Mouse (Mus musculus): ENCODE measurements at regions not wholly inside any gene's neighbourhood (a gene's known extent, or its start where the extent isn't known, plus 50 kb on each side); places are given as distances from the start of the nearest gene placed in this dataset.
"Not testable (repeated sequence)": the region's sequence is repeated elsewhere in the genome, so short reads cannot be mapped to it uniquely, and the experiment has no call there.

DNA sequence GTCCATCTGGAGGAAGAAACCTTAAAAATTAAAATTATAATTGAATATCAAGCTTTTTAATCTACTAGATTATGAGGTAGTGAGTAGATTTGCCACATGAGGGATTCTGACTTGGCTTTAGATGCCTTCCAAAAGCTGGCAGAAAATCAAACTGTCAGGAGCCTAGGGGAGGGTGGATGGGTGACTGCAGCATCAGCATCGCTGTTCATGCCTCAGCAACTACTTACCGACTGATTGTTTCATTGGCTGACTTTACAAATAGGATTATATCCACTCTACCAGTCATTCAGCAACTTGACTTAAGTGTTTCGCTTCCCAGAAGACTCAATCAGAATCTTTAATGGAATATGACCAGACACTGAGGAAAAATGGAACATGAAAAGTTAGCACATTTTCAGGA is 279.6 kb upstream of the Ell2 start:
- Histone ChIP-seq H3K27ac (no peak overlapping the region), H3K4me3 (no peak overlapping the region)
- no peak for DNase-seq
- intact Hi-C loops (cut with DNase I), result no loop called here
- TF ChIP-seq CTCF (IDR thresholded peaks at IDR 0.05), result no peak

DNA sequence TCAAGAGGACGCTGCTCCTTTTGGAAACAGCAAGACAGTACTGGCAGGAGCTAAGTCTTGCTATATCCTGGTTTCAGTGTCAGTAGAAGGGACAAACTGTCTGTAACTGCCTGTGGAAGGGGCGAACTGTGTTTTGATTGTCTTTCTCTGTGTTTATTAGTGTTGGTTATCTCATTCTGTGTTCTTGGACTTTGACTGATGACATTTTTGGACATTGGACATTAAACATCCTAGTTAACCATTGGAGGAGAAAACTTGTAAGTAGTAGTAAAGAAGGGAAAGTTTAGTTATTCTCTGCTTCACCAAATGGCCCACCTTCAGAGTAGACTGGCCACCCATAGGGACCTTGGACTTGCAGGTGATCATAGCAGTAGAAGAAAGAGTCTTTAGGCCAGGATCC is 267.4 kb upstream of the Ell2 start:
- DNase-seq, result no peak
- Histone ChIP-seq H3K27ac (no peak overlapping the region), H3K4me3 (no peak overlapping the region)
- TF ChIP-seq CTCF (IDR thresholded peaks at IDR 0.05), result no peak
- intact Hi-C loops (cut with DNase I), result no loop called here

- Histone ChIP-seq H3K4me3 (no peak overlapping the region), H3K27ac (no peak overlapping the region)
- intact Hi-C loops (cut with DNase I), result no loop called here
- TF ChIP-seq CTCF (IDR thresholded peaks at IDR 0.05), result no peak
- DNase-seq, result no peak
Observed at GRCm38 (mm10) chr13:75440051-75440450, 266.5 kb upstream of the Ell2 start.

DNA sequence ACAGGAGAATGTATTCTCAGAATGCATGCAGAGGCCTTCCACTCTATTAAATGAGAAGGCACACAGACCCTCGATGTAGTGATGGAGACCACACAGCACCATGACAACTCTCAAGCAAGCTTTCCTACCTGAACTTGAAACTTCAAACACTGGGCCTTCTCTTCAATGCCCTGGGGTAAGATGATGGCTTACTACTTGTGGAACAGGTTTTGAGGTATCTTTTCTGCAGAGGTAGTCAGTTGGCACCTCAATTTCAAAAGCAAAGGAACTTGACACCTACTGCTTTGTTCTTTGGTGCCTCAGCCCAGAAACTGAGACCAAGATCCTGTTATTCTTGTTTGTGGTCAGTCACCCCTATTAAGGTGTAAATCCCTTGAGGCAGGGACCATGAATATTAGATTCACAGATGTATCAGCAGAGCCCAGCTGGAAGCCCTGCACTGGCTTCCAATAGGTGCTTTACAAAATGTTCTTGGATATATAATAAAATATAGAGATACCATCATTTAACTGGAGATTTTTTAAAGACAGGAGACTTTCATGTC is 246.2 kb upstream of the Ell2 start:
- no peak for DNase-seq
- H3K4me3 ChIP-seq, result no peak overlapping the region
- no peak for TF ChIP-seq CTCF (IDR thresholded peaks at IDR 0.05)
- no peak overlapping the region for H3K27ac ChIP-seq
- intact Hi-C loops (cut with DNase I), result no loop called here

GRCm38 (mm10) chr13:75461273-75461672 is 245.3 kb upstream of the Ell2 start:
- Histone ChIP-seq H3K27ac (no peak overlapping the region), H3K4me3 (no peak overlapping the region)
- intact Hi-C loops (cut with DNase I), result no loop called here
- DNase-seq, result no peak
- no peak for TF ChIP-seq CTCF (IDR thresholded peaks at IDR 0.05)

GRCm38 (mm10) chr13:75467225-75467624 is 239.3 kb upstream of the Ell2 start:
- no peak for TF ChIP-seq CTCF (IDR thresholded peaks at IDR 0.05)
- Histone ChIP-seq H3K27ac (no peak overlapping the region), H3K4me3 (no peak overlapping the region)
- intact Hi-C loops (cut with DNase I), result no loop called here
- no peak for DNase-seq

DNA sequence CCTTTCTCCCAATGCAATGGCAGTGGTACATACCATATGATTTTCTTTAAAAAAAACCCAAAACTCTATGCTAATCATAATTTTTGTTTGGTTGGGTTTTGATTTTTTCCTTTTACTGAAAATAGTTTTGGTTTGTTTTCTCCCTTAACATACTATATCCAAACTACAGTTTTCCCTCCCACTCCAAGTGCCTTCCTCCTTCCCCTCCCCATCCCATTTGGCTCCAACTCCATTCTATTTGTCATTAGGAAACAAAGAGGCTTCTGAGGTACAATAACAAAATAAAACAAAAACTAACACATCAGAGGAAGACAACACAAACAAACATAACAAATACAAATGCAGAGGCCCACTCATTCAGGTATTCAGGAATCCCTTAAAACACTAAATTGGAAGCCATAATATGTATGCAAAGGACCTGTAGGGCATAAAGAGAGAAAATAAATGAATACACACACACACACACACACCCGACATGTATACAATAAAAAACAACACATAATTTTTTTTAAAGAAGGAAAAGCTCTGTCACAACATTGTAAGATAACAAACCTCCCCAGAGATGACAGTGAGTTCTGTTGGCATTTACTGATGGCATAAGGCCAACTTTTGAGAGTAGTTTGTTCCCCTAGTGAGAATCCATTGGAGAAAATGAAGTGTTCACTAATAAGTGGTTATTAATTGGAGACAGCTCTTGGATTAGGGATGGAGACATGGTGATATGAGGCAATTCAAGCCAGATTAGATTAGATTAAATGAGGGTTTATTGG is 230.5 kb upstream of the Ell2 start:
- DNase-seq, result no peak
- intact Hi-C loops (cut with DNase I), result no loop called here
- no peak overlapping the region for H3K4me3 ChIP-seq
- H3K27ac ChIP-seq, result no peak overlapping the region
- no peak for TF ChIP-seq CTCF (IDR thresholded peaks at IDR 0.05)

- H3K4me3 ChIP-seq; intact Hi-C loops (cut with DNase I); H3K27ac ChIP-seq; DNase-seq: not testable (repeated sequence)
Observed at GRCm38 (mm10) chr13:75483157-75483915, 223.2 kb upstream of the Ell2 start.

GRCm38 (mm10) chr13:75484252-75484651 is 222.3 kb upstream of the Ell2 start:
- H3K4me3 ChIP-seq; H3K27ac ChIP-seq; intact Hi-C loops (cut with DNase I); DNase-seq: not testable (repeated sequence)

DNA sequence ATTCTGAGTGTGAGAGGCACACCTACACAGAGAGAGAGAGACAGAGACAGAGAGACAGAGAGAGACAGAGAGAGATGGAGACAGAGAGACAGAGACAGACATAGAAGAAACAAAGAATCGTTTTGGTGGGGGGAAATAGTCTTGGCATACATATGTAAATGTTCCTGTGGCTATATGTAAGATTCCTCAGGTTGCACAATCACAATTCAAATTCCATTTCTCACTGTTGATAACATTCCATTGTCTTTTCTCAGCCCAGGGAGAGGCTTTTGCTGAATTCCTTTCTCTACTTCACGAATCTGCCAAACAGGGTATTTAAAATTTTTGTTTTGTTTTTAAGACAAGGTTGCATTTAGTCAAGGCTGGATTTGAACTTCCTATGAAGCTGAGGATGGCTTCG is 205.0 kb upstream of the Ell2 start:
- intact Hi-C loops (cut with DNase I), result no loop called here
- TF ChIP-seq CTCF (IDR thresholded peaks at IDR 0.05), result no peak
- DNase-seq, result no peak
- Histone ChIP-seq H3K4me3 (no peak overlapping the region), H3K27ac (no peak overlapping the region)

- Histone ChIP-seq H3K4me3 (no peak overlapping the region), H3K27ac (no peak overlapping the region)
- DNase-seq, result no peak
- no peak for TF ChIP-seq CTCF (IDR thresholded peaks at IDR 0.05)
- intact Hi-C loops (cut with DNase I), result no loop called here
Observed at GRCm38 (mm10) chr13:75503394-75503793, 203.2 kb upstream of the Ell2 start.

DNA sequence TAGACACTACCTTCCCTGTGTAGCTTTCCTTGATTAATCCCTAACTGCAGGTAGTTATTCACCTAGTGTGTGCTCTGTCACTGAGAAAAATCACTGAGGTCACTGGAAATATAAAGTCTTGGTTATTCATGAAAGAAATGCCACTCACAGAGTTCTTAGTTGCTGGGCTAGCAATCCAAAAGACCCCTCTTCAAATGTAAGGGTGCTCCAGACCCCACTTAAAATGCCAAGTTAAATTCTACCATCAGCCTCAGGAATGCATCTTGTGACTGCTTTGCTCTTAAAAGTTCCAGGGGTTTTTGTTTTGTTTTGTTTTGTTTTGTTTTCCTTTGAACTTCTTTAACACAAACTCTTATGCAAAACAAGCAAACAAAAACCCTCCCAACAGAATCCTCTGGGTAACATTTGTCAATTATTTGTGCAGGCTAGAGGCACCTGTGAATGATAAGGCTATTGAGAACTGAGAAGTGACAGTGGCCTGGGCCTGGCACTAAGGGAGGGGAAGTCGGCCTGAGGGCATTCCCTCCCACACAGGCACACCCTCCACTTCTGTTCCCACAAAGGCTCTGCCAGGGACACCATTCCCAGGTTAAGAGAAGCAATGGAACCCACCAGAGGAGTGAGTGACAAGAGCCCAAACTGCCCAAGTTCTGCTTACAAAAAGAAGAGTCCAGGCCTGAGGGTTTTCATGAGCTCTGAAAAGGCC is 192.1 kb upstream of the Ell2 start:
- DNase-seq, result no peak
- intact Hi-C loops (cut with DNase I), result no loop called here
- Histone ChIP-seq H3K27ac (no peak overlapping the region), H3K4me3 (no peak overlapping the region)
- no peak for TF ChIP-seq CTCF (IDR thresholded peaks at IDR 0.05)

All from gastrocnemius, adult 2 months (tissue).